Mouse (Mus musculus) layer of hippocampus, postnatal 10 days (tissue): ENCODE measurements around the gene Daglb. TPM values are rescaled to one million over a fixed set of nuclear protein-coding genes. Genes with fewer than 3 reads are reported as not detected.
"Not testable (repeated sequence)": the region's sequence is repeated elsewhere in the genome, so short reads cannot be mapped to it uniquely, and the experiment has no call there.

Experiments
- DNase-seq, 2 experiments: peaks; one replicate each; pipeline ENCODE4 v3.0.0; 2021; ENCODE audit warnings: low spot score in 2 of 2
- total RNA-seq, 2 experiments: library from RNA; stranded (reverse); gene quantifications; 2 replicates each; pipeline ENCODE4 v1.2.3; 2021

Gene Daglb
- total RNA-seq, 2 experiments from 2014 or later = 20.5 to 21.5 TPM

- DNase-seq = no peak
These were observed 20.6 kb downstream of the Daglb start for GRCm38 (mm10) chr5:143484955-143485354.

GRCm38 (mm10) chr5:143487193-143487592, 22.8 kb downstream of the Daglb start:
- DNase-seq = no peak

GRCm38 (mm10) chr5:143487998-143488397, 23.6 kb downstream of the Daglb start:
- no peak for DNase-seq

GRCm38 (mm10) chr5:143489749-143490342, 25.5 kb downstream of the Daglb start:
- no peak for DNase-seq

- DNase-seq = no peak
These were observed 27.4 kb downstream of the Daglb start for GRCm38 (mm10) chr5:143491736-143492135.

- no peak for DNase-seq
These were observed 28.8 kb downstream of the Daglb start for GRCm38 (mm10) chr5:143493163-143493562.

GRCm38 (mm10) chr5:143495708-143496107, 31.3 kb downstream of the Daglb start:
- no peak for DNase-seq

GRCm38 (mm10) chr5:143497451-143497850, 33.1 kb downstream of the Daglb start:
- no peak for DNase-seq

- DNase-seq = no peak
These were observed 34.8 kb downstream of the Daglb start for GRCm38 (mm10) chr5:143499197-143499596.

GRCm38 (mm10) chr5:143499686-143500085, 35.3 kb downstream of the Daglb start:
- DNase-seq = no peak

GRCm38 (mm10) chr5:143500711-143501110, 36.3 kb downstream of the Daglb start:
- not testable (repeated sequence) for DNase-seq

- no peak for DNase-seq
These were observed 36.8 kb downstream of the Daglb start for GRCm38 (mm10) chr5:143501140-143501539.

- DNase-seq = peak; percentile 26 to 53
These were observed 37.3 kb downstream of the Daglb start for GRCm38 (mm10) chr5:143501649-143502048.

GRCm38 (mm10) chr5:143502899-143503557, 38.6 kb downstream of the Daglb start:
- DNase-seq = no peak

GRCm38 (mm10) chr5:143503740-143504139, 39.4 kb downstream of the Daglb start:
- no peak for DNase-seq

- no peak for DNase-seq
These were observed 40.1 kb downstream of the Daglb start for GRCm38 (mm10) chr5:143504453-143504852.

- no peak for DNase-seq
These were observed 40.7 kb downstream of the Daglb start for GRCm38 (mm10) chr5:143505056-143505455.

- DNase-seq = no peak
These were observed 41.2 kb downstream of the Daglb start for GRCm38 (mm10) chr5:143505545-143505944.

- no peak for DNase-seq
These were observed 44.9 kb downstream of the Daglb start for GRCm38 (mm10) chr5:143509294-143509693.

- DNase-seq = no peak
These were observed 45.4 kb downstream of the Daglb start for GRCm38 (mm10) chr5:143509737-143510136.

- no peak for DNase-seq
These were observed 47.2 kb downstream of the Daglb start for GRCm38 (mm10) chr5:143511577-143511976.

GRCm38 (mm10) chr5:143512305-143512704, 47.9 kb downstream of the Daglb start:
- DNase-seq = no peak

- no peak for DNase-seq
These were observed 50.5 kb downstream of the Daglb start for GRCm38 (mm10) chr5:143514878-143515277.
